16 mouse cellular contexts compared by ENCODE assay signal in the genomic region with DNA sequence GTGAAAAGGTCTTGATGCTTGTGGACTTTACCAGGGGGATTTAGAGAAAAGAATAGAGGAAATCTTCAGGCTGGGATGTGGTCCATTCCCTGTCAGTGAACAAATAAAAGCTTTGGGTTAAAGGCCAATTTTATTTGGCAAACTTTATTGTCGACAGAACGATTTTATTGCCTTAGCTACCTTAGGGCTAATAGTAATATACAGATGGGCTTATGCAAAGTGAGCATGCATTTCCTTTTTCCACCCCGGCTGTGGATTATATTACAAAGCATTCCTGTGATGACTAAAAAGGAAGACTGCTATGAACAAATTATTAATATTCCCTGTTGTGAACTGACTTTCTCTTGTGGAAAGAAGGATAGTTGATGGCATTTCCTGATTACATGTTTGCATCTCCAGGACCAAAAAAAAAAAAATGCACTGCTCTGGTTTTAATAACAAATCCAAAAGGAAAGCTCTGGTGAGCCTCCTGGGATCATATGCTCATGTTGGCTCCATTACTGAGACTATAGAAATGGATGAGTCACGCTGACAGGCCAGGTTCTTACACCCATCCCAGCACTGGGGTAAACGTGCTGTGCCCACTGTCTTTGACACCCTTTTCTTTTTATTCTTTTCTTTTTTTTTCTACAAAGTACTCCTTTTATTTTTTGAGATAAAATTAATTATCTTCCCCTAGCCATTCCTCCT. TPM values are rescaled to one million over a fixed set of nuclear protein-coding genes. Genes with fewer than 3 reads are reported as not detected.
"Had no signal": no experiment of that assay in that cellular context is flagged by ENCODE, and none has a peak within 500 bp of the region (broad histone marks: within the 10 kb centered on the region; RNA-seq: fewer than 3 reads in every experiment).

No protein-coding gene starts in this region.

- H3K9me3 ChIP-seq: liver, embryonic 15.5 days; midbrain, embryonic 12.5 days had no signal

- H3K27me3 ChIP-seq: limb, embryonic 12.5 days; liver, embryonic 15.5 days; midbrain, embryonic 12.5 days had no signal

- H3K36me3 ChIP-seq: limb, embryonic 12.5 days; liver, embryonic 15.5 days; midbrain, embryonic 12.5 days had no signal

- DNase-seq: kidney, adult 8-10 months; kidney, postnatal 36 days; layer of hippocampus, adult 9-11 months; layer of hippocampus, postnatal 36 days; lung, embryonic 14.5 days; lung, postnatal 10 days; lung, postnatal 4 days; right cerebral cortex, postnatal 4 days; spleen, adult 18-20 months; thymus, adult 2 months; thymus, postnatal 36 days had no signal

- H3K4me3 ChIP-seq: limb, embryonic 12.5 days; liver, embryonic 15.5 days; midbrain, embryonic 12.5 days had no signal

- H3K9ac ChIP-seq: limb, embryonic 12.5 days; liver, embryonic 15.5 days; lung, embryonic 14.5 days; midbrain, embryonic 12.5 days had no signal

- H3K4me2 ChIP-seq: limb, embryonic 12.5 days; liver, embryonic 11.5 days; liver, embryonic 15.5 days; lung, embryonic 14.5 days; midbrain, embryonic 12.5 days had no signal

- H3K4me1 ChIP-seq: limb, embryonic 12.5 days; liver, embryonic 15.5 days; midbrain, embryonic 12.5 days had no signal

- H3K27ac ChIP-seq: limb, embryonic 12.5 days; liver, embryonic 15.5 days; midbrain, embryonic 12.5 days had no signal

RNA-seq across cellular contexts. Expression of gene Ptgs2, which starts 30.9 kb away (rescaled TPM):
- polyA plus RNA-seq: liver, embryonic 15.5 days; testis, adult 2 months had no signal
